Mouse (Mus musculus): ENCODE results near the gene Nobox. TPM values are rescaled to one million over a fixed set of nuclear protein-coding genes. Genes with fewer than 3 reads are reported as not detected.

The Nobox gene
- polyA plus RNA-seq, 1 experiment, result not detected

GRCm38 (mm10) chr6:43310071-43310470 is 717 bp upstream of the Nobox start:
- H3K4me3 ChIP-seq, result no peak overlapping the region
- H3K4me2 ChIP-seq (ENCODE audit: low read depth), result no peak overlapping the region
- no peaks in the 10 kb centered on the region for H3K36me3 ChIP-seq (ENCODE audit: control insufficient read depth, insufficient read depth)
- no peak overlapping the region for H3ac ChIP-seq (ENCODE audit: control insufficient read depth, insufficient read length)
- H3K27me3 ChIP-seq (ENCODE audit: control insufficient read depth, insufficient read depth, insufficient read length), result no peaks in the 10 kb centered on the region
- no peaks in the 10 kb centered on the region for H3K79me2 ChIP-seq (ENCODE audit: control insufficient read depth, insufficient read depth)
- TF ChIP-seq CEBPB (IDR thresholded peaks at IDR 0.05; ENCODE audit: insufficient read depth, poor library complexity, severe bottlenecking) (no peak), MYOD1 (IDR thresholded peaks at IDR 0.05; ENCODE audit: control insufficient read depth in 1 of 3, insufficient read length in 2 of 3, low read depth in 2 of 3) (peak in 1 of 3 experiments; percentile 32)

- H3K4me2 ChIP-seq (ENCODE audit: low read depth), result no peak overlapping the region
- H3K27me3 ChIP-seq (ENCODE audit: control insufficient read depth, insufficient read depth, insufficient read length), result no peaks in the 10 kb centered on the region
- H3K4me3 ChIP-seq, result no peak overlapping the region
- no peak overlapping the region for H3ac ChIP-seq (ENCODE audit: control insufficient read depth, insufficient read length)
- TF ChIP-seq MAX (IDR thresholded peaks at IDR 0.05; ENCODE audit: low read depth) (no peak), MYOG (IDR thresholded peaks at IDR 0.05; ENCODE audit: control insufficient read depth in 1 of 3, insufficient read depth in 1 of 3, insufficient read length in 2 of 3, low read depth in 2 of 3) (no peak), SRF (IDR thresholded peaks at IDR 0.05; ENCODE audit: control insufficient read depth, insufficient read length, low read depth) (no peak), E2F4 (IDR thresholded peaks at IDR 0.05; ENCODE audit: insufficient read depth) (no peak)
- H3K36me3 ChIP-seq (ENCODE audit: control insufficient read depth, insufficient read depth), result no peaks in the 10 kb centered on the region
- H3K79me2 ChIP-seq (ENCODE audit: control insufficient read depth, insufficient read depth), result no peaks in the 10 kb centered on the region
Measured at GRCm38 (mm10) chr6:43297508-43297850, 11.9 kb downstream of the Nobox start.

- Histone ChIP-seq H3K4me3 (no peak overlapping the region), H3K4me2 (ENCODE audit: low read depth) (no peak overlapping the region), H3K36me3 (ENCODE audit: control insufficient read depth, insufficient read depth) (no peaks in the 10 kb centered on the region), H3K79me2 (ENCODE audit: control insufficient read depth, insufficient read depth) (no peaks in the 10 kb centered on the region), H3ac (ENCODE audit: control insufficient read depth, insufficient read length) (no peak overlapping the region), H3K27me3 (ENCODE audit: control insufficient read depth, insufficient read depth, insufficient read length) (no peaks in the 10 kb centered on the region)
- TF ChIP-seq MAX (IDR thresholded peaks at IDR 0.05; ENCODE audit: low read depth), result no peak
- no peak for TF ChIP-seq REST (IDR thresholded peaks at IDR 0.05; ENCODE audit: insufficient read depth, insufficient read length)
- no peak for TF ChIP-seq SRF (IDR thresholded peaks at IDR 0.05; ENCODE audit: control insufficient read depth, insufficient read length, low read depth)
Measured at GRCm38 (mm10) chr6:43296798-43297507, 12.4 kb downstream of the Nobox start.

GRCm38 (mm10) chr6:43295908-43296307 is 13.4 kb downstream of the Nobox start:
- Histone ChIP-seq H3K4me2 (ENCODE audit: low read depth) (no peak overlapping the region), H3K36me3 (ENCODE audit: control insufficient read depth, insufficient read depth) (no peaks in the 10 kb centered on the region), H3K4me3 (no peak overlapping the region), H3K27me3 (ENCODE audit: control insufficient read depth, insufficient read depth, insufficient read length) (no peaks in the 10 kb centered on the region), H3K79me2 (ENCODE audit: control insufficient read depth, insufficient read depth) (no peaks in the 10 kb centered on the region), H3ac (ENCODE audit: control insufficient read depth, insufficient read length) (no peak overlapping the region)
- no peak for TF ChIP-seq CEBPB (IDR thresholded peaks at IDR 0.05; ENCODE audit: insufficient read depth, poor library complexity, severe bottlenecking)
- TF ChIP-seq USF1 (IDR thresholded peaks at IDR 0.05; ENCODE audit: low read depth), result no peak
- no peak for TF ChIP-seq POLR2AphosphoS2 (IDR thresholded peaks at IDR 0.05; ENCODE audit: insufficient read length, low read depth)
- TF ChIP-seq TCF12 (IDR thresholded peaks at IDR 0.05; ENCODE audit: insufficient read depth, poor library complexity, severe bottlenecking), result no peak
- no peak for TF ChIP-seq REST (IDR thresholded peaks at IDR 0.05; ENCODE audit: insufficient read depth, insufficient read length)
- TF ChIP-seq MYOD1 (IDR thresholded peaks at IDR 0.05; ENCODE audit: control insufficient read depth in 1 of 3, insufficient read length in 2 of 3, low read depth in 2 of 3), result no peak
- TF ChIP-seq TCF3 (IDR thresholded peaks at IDR 0.05; ENCODE audit: insufficient read length, low read depth), result no peak
- no peak for TF ChIP-seq SRF (IDR thresholded peaks at IDR 0.05; ENCODE audit: control insufficient read depth, insufficient read length, low read depth)
- no peak for TF ChIP-seq MAX (IDR thresholded peaks at IDR 0.05; ENCODE audit: low read depth)
- TF ChIP-seq MYOG (IDR thresholded peaks at IDR 0.05; ENCODE audit: control insufficient read depth in 1 of 3, insufficient read depth in 1 of 3, insufficient read length in 2 of 3, low read depth in 2 of 3), result no peak
- TF ChIP-seq E2F4 (IDR thresholded peaks at IDR 0.05; ENCODE audit: insufficient read depth), result no peak
- no peak for TF ChIP-seq POLR2A (IDR thresholded peaks at IDR 0.05; ENCODE audit: insufficient read length, low read depth)

GRCm38 (mm10) chr6:43293175-43293574 is 16.2 kb downstream of the Nobox start:
- no peak overlapping the region for H3K4me3 ChIP-seq
- no peaks in the 10 kb centered on the region for H3K27me3 ChIP-seq (ENCODE audit: control insufficient read depth, insufficient read depth, insufficient read length)
- H3K36me3 ChIP-seq (ENCODE audit: control insufficient read depth, insufficient read depth), result peaks cover 9% of the 10 kb centered on the region
- no peak for TF ChIP-seq TCF12 (IDR thresholded peaks at IDR 0.05; ENCODE audit: insufficient read depth, poor library complexity, severe bottlenecking)
- TF ChIP-seq E2F4 (IDR thresholded peaks at IDR 0.05; ENCODE audit: insufficient read depth), result no peak
- no peak for TF ChIP-seq CEBPB (IDR thresholded peaks at IDR 0.05; ENCODE audit: insufficient read depth, poor library complexity, severe bottlenecking)
- no peak for TF ChIP-seq SRF (IDR thresholded peaks at IDR 0.05; ENCODE audit: control insufficient read depth, insufficient read length, low read depth)
- TF ChIP-seq MAX (IDR thresholded peaks at IDR 0.05; ENCODE audit: low read depth), result no peak
- no peak for TF ChIP-seq MYOG (IDR thresholded peaks at IDR 0.05; ENCODE audit: control insufficient read depth in 1 of 3, insufficient read depth in 1 of 3, insufficient read length in 2 of 3, low read depth in 2 of 3)
- TF ChIP-seq REST (IDR thresholded peaks at IDR 0.05; ENCODE audit: insufficient read depth, insufficient read length), result no peak
- TF ChIP-seq TCF3 (IDR thresholded peaks at IDR 0.05; ENCODE audit: insufficient read length, low read depth), result no peak
- TF ChIP-seq USF1 (IDR thresholded peaks at IDR 0.05; ENCODE audit: low read depth), result no peak
- TF ChIP-seq MYOD1 (IDR thresholded peaks at IDR 0.05; ENCODE audit: control insufficient read depth in 1 of 3, insufficient read length in 2 of 3, low read depth in 2 of 3), result no peak
- TF ChIP-seq POLR2AphosphoS2 (IDR thresholded peaks at IDR 0.05; ENCODE audit: insufficient read length, low read depth), result no peak
- TF ChIP-seq POLR2A (IDR thresholded peaks at IDR 0.05; ENCODE audit: insufficient read length, low read depth), result no peak
- H3K79me2 ChIP-seq (ENCODE audit: control insufficient read depth, insufficient read depth), result no peaks in the 10 kb centered on the region
- H3ac ChIP-seq (ENCODE audit: control insufficient read depth, insufficient read length), result no peak overlapping the region
- peak overlapping the region; percentile 80 for H3K4me2 ChIP-seq (ENCODE audit: low read depth)

All from myocyte (in vitro differentiated cells).